Mouse (Mus musculus) heart, embryonic 10.5 days (tissue): ENCODE measurements around the gene Synpo2. TPM values are rescaled to one million over a fixed set of nuclear protein-coding genes. Genes with fewer than 3 reads are reported as not detected.

ENCODE experiments used
- DNase-seq: peaks from one replicate; pipeline ENCODE4 v3.0.0-alpha.2; 2017; ENCODE audit warnings: low spot score
- H3K27ac ChIP-seq: fragments of 300-500 bp; sonication (generic); 2 replicates; pipeline ENCODE4 v1.5.1; 2016; ENCODE audit warnings: mild to moderate bottlenecking
- H3K27me3 ChIP-seq: fragments of 300-500 bp; sonication (generic); 2 replicates; pipeline ENCODE4 v1.6.1; 2016; ENCODE audit warnings: mild to moderate bottlenecking; ENCODE audit not compliant: poor library complexity, insufficient read depth, severe bottlenecking
- H3K36me3 ChIP-seq: fragments of 300-500 bp; sonication (generic); 2 replicates; pipeline ENCODE4 v1.6.1; 2016; ENCODE audit warnings: mild to moderate bottlenecking, moderate library complexity
- H3K4me1 ChIP-seq: fragments of 300-500 bp; sonication (generic); 2 replicates; pipeline ENCODE4 v1.6.1; 2016; ENCODE audit warnings: mild to moderate bottlenecking
- H3K4me3 ChIP-seq: fragments of 300-500 bp; sonication (generic); 2 replicates; pipeline ENCODE4 v1.5.1; 2016; ENCODE audit warnings: mild to moderate bottlenecking, moderate library complexity
- H3K9me3 ChIP-seq: fragments of 300-500 bp; sonication (generic); 2 replicates; pipeline ENCODE4 v1.6.1; 2016; ENCODE audit warnings: mild to moderate bottlenecking, moderate library complexity
- WGBS: fragments of 180-500 bp; shearing (Covaris S2); methylation state at CpG from one replicate; pipeline ENCODE4 v1.1.7; 2016; 5-methylcytosine and 5-hydroxymethylcytosine counted together
- polyA plus RNA-seq: library from polyadenylated mRNA; unstranded; fragments of >200 nt; fragmentation: Nextera tagmentation; extraction: Ambion mirVana; gene quantifications from 2 replicates; pipeline ENCODE4 v1.2.1, GENCODE M21; 2016

Gene Synpo2
- polyA plus RNA-seq, 1 experiment from 2014 or later: 17.7 TPM

GRCm38 (mm10) chr3:123153337-123153736 lies 82.6 kb downstream of the Synpo2 start:
- H3K4me3 ChIP-seq: no peak overlapping the region
- 74% methylated on average over 8 of the region's 8 CpGs for WGBS
- no peak overlapping the region for H3K27ac ChIP-seq
- H3K36me3 ChIP-seq: no peaks in the 10 kb centered on the region
- no peaks in the 10 kb centered on the region for H3K9me3 ChIP-seq
- DNase-seq: no peak
- no peaks in the 10 kb centered on the region for H3K27me3 ChIP-seq
- H3K4me1 ChIP-seq: peaks cover 43% of the 10 kb centered on the region

- H3K27ac ChIP-seq: no peak overlapping the region
- no peaks in the 10 kb centered on the region for H3K27me3 ChIP-seq
- no peaks in the 10 kb centered on the region for H3K36me3 ChIP-seq
- no peak overlapping the region for H3K4me3 ChIP-seq
- H3K9me3 ChIP-seq: no peaks in the 10 kb centered on the region
- 89% methylated on average over 5 of the region's 5 CpGs for WGBS
- DNase-seq: no peak
- H3K4me1 ChIP-seq: peaks cover 40% of the 10 kb centered on the region
Observed at GRCm38 (mm10) chr3:123152911-123153310, 83.0 kb downstream of the Synpo2 start.

- DNase-seq: no peak
- Histone ChIP-seq H3K4me3 (no peak overlapping the region), H3K4me1 (peaks cover 54% of the 10 kb centered on the region), H3K36me3 (no peaks in the 10 kb centered on the region), H3K9me3 (no peaks in the 10 kb centered on the region), H3K27me3 (no peaks in the 10 kb centered on the region), H3K27ac (peak overlapping the region; percentile 82)
- 32% methylated on average over 8 of the region's 8 CpGs for WGBS
Observed at GRCm38 (mm10) chr3:123150523-123151135, 85.3 kb downstream of the Synpo2 start.

- H3K27ac ChIP-seq: peak overlapping the region; percentile 82
- no peaks in the 10 kb centered on the region for H3K27me3 ChIP-seq
- H3K9me3 ChIP-seq: no peaks in the 10 kb centered on the region
- peaks cover 4% of the 10 kb centered on the region; the same call in 1 of the 2 replicates for H3K36me3 ChIP-seq
- WGBS: 38% methylated on average over 10 of the region's 10 CpGs
- peak; percentile 86 for DNase-seq
- no peak overlapping the region for H3K4me3 ChIP-seq
- H3K4me1 ChIP-seq: peaks cover 51% of the 10 kb centered on the region
Observed at GRCm38 (mm10) chr3:123149380-123150162, 86.4 kb downstream of the Synpo2 start.

DNA sequence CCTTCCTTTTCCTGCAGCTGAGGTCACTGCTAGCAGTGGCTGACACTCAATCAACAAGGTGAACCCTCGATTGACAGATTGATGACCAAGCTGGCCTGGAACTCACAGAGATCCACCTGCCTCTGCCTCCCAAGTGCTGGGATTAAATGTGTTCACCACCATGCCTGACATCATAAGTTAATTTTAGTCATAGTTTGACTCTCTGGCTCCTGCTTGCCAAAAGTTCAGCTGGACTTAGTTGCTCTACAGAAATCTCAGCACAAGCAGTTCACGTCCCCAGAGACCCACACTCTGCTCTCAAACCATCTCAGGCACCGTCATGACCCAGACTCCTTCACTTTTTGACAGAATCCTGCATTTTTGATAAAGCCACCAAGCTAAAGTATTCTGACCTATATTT lies 87.3 kb downstream of the Synpo2 start:
- Histone ChIP-seq H3K36me3 (peaks cover 4% of the 10 kb centered on the region; the same call in 1 of the 2 replicates), H3K27ac (peak overlapping the region; percentile 82), H3K27me3 (no peaks in the 10 kb centered on the region), H3K4me3 (no peak overlapping the region), H3K4me1 (peaks cover 49% of the 10 kb centered on the region), H3K9me3 (no peaks in the 10 kb centered on the region)
- no peak for DNase-seq
- WGBS: 82% methylated on average over 3 of the region's 3 CpGs

DNA sequence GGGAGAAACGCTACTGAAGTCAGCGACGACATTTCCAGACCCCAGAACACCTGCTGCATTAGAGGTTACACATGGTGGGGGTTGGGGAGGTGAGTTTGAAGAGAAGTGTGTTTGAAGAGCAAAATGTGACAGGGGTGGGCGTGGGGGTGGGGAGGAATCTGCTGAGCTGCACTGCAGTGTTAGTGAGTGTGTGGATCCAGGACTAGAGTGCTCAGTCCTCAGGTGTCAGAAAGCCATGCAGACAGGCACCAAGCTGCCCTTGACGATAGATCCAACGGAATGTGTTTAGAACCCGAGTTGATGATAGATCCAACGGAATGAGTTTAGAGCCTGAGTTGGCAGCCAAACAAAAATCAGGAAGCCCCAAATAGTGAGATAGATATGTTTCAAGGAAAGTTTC lies 89.4 kb downstream of the Synpo2 start:
- no peaks in the 10 kb centered on the region for H3K27me3 ChIP-seq
- peak overlapping the region; percentile 78 for H3K27ac ChIP-seq
- no peaks in the 10 kb centered on the region for H3K9me3 ChIP-seq
- 49% methylated on average over 8 of the region's 8 CpGs for WGBS
- peaks cover 4% of the 10 kb centered on the region; the same call in 1 of the 2 replicates for H3K36me3 ChIP-seq
- no peak overlapping the region for H3K4me3 ChIP-seq
- no peak for DNase-seq
- H3K4me1 ChIP-seq: peaks cover 58% of the 10 kb centered on the region

DNA sequence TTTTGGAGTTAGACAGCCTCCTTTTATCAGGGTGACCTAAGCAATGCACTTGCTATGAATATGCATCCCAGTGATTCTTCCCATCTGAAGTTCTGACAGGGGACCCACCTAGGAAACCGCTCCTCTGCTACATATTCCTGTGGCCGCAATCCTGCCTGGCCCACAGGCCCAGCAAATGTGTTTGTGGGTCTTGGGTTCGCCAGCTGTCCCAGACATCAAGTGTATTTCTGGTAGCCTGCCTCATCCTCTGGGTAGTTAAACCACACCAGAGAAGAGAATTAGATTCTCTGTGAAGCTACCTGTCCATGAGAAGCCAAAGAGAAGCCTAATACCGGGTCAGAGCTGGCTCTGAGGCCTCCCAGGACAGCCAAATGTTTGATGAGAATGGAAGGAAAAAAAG lies 90.0 kb downstream of the Synpo2 start:
- peaks cover 54% of the 10 kb centered on the region for H3K4me1 ChIP-seq

DNA sequence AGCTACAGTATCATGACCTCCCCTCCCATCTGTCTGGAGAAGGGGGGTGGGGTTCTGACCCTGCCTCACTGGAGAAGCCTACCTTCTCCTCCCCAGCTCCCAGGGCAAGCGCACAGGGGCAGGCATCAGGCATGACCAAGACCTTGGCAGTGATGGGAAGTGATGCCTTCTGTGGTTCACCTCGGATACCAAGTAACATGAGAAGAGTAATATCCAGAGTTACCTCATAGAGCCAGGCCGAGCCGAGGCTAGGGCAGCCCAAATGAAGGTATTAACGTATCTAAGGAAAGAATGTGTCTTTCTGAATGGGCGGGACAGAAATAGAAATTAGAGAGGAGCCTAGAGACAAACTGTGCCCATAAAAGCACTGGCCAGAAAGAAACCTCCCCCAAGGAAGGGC lies 92.5 kb downstream of the Synpo2 start:
- H3K4me3 ChIP-seq: no peak overlapping the region
- no peak for DNase-seq
- H3K36me3 ChIP-seq: peaks cover 4% of the 10 kb centered on the region; the same call in 1 of the 2 replicates
- H3K4me1 ChIP-seq: peaks cover 38% of the 10 kb centered on the region
- 57% methylated on average over 6 of the region's 6 CpGs for WGBS
- peak overlapping the region; percentile 77; the same call in 1 of the 2 replicates for H3K27ac ChIP-seq
- H3K9me3 ChIP-seq: no peaks in the 10 kb centered on the region
- H3K27me3 ChIP-seq: no peaks in the 10 kb centered on the region

More for the DNA sequence above, 90.0 kb downstream of the Synpo2 start:
- Histone ChIP-seq H3K27ac (peak overlapping the region; percentile 78), H3K9me3 (no peaks in the 10 kb centered on the region), H3K27me3 (no peaks in the 10 kb centered on the region), H3K36me3 (peaks cover 4% of the 10 kb centered on the region; the same call in 1 of the 2 replicates), H3K4me3 (no peak overlapping the region)
- 84% methylated on average over 4 of the region's 4 CpGs for WGBS
- DNase-seq: peak; percentile 58

GRCm38 (mm10) chr3:123142298-123142697 lies 93.7 kb downstream of the Synpo2 start:
- Histone ChIP-seq H3K9me3 (no peaks in the 10 kb centered on the region), H3K4me3 (no peak overlapping the region), H3K36me3 (peaks cover 4% of the 10 kb centered on the region; the same call in 1 of the 2 replicates), H3K4me1 (peaks cover 38% of the 10 kb centered on the region), H3K27me3 (no peaks in the 10 kb centered on the region), H3K27ac (peak overlapping the region; percentile 16; the same call in 1 of the 2 replicates)
- 87% methylated on average over 3 of the region's 3 CpGs for WGBS
- no peak for DNase-seq

- peaks cover 27% of the 10 kb centered on the region for H3K4me1 ChIP-seq
- WGBS: 78% methylated on average over 6 of the region's 6 CpGs
- H3K27ac ChIP-seq: 0 out of 2 replicates have a peak overlapping the region, but pooled peaks have one; percentile 10
- no peak for DNase-seq
- peaks cover 4% of the 10 kb centered on the region; the same call in 1 of the 2 replicates for H3K36me3 ChIP-seq
- H3K27me3 ChIP-seq: no peaks in the 10 kb centered on the region
- H3K9me3 ChIP-seq: no peaks in the 10 kb centered on the region
- no peak overlapping the region for H3K4me3 ChIP-seq
Observed at GRCm38 (mm10) chr3:123141069-123141468, 94.9 kb downstream of the Synpo2 start.

DNA sequence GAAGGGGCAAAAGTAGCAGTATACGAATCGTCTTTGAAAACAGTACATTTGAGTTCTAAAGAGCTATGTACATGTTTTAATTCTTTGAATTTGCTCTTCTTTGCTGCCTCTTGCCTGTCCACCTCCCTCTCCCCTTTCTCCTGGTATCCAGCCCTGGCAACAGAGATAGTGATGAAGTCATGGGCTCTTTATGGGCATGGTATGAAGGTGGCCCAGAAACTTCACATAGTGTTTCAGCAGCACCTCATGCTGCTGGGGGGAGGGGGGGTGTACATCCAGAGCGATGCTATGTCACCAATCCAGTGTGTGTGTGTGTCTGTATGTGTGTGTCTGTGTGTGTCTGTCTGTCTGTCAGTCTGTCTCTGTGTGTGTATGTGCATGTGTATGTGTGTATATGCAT lies 95.8 kb downstream of the Synpo2 start:
- H3K4me3 ChIP-seq: no peak overlapping the region
- no peak for DNase-seq
- H3K27ac ChIP-seq: no peak overlapping the region; the same call in 1 of the 2 replicates
- 94% methylated on average over 3 of the region's 3 CpGs for WGBS
- no peaks in the 10 kb centered on the region for H3K27me3 ChIP-seq
- H3K36me3 ChIP-seq: peaks cover 4% of the 10 kb centered on the region; the same call in 1 of the 2 replicates
- H3K9me3 ChIP-seq: no peaks in the 10 kb centered on the region
- peaks cover 22% of the 10 kb centered on the region for H3K4me1 ChIP-seq

DNA sequence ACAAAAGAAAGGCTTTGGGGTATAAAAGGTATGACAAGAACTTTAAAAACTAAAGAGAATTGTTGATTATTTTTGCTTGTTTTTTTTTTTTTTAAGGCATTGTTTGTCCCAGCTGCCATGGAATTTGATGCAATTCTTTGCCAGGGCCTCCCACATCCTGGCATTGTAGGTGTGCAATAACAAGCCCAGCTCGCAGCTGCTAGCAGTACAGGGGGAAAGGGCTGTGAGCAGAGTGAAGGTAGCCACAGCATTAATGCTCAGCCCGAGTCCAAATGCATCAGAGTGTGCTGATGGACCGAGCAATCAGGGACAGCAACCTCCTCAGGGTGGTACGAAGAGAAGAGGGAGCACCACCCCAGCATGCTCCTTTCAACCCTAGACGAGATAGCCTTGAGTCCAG lies 96.3 kb downstream of the Synpo2 start:
- no peak for DNase-seq
- H3K27ac ChIP-seq: no peak overlapping the region; the same call in 1 of the 2 replicates
- no peaks in the 10 kb centered on the region for H3K36me3 ChIP-seq
- no peak overlapping the region for H3K4me3 ChIP-seq
- peaks cover 22% of the 10 kb centered on the region for H3K4me1 ChIP-seq
- WGBS: 73% methylated on average over 5 of the region's 5 CpGs
- H3K9me3 ChIP-seq: no peaks in the 10 kb centered on the region
- no peaks in the 10 kb centered on the region for H3K27me3 ChIP-seq
